Mouse (Mus musculus) heart, embryonic 10.5 days (tissue): ENCODE data around the gene Nyap1. TPM values are rescaled to one million over a fixed set of nuclear protein-coding genes. Genes with fewer than 3 reads are reported as not detected.

Source experiments
- DNase-seq: peaks from one replicate; pipeline ENCODE4 v3.0.0-alpha.2; 2017; ENCODE audit warnings: low spot score
- H3K27ac ChIP-seq: fragments of 300-500 bp; sonication (generic); 2 replicates; pipeline ENCODE4 v1.5.1; 2016; ENCODE audit warnings: mild to moderate bottlenecking
- H3K27me3 ChIP-seq: fragments of 300-500 bp; sonication (generic); 2 replicates; pipeline ENCODE4 v1.6.1; 2016; ENCODE audit warnings: mild to moderate bottlenecking; ENCODE audit not compliant: poor library complexity, insufficient read depth, severe bottlenecking
- H3K36me3 ChIP-seq: fragments of 300-500 bp; sonication (generic); 2 replicates; pipeline ENCODE4 v1.6.1; 2016; ENCODE audit warnings: mild to moderate bottlenecking, moderate library complexity
- H3K4me1 ChIP-seq: fragments of 300-500 bp; sonication (generic); 2 replicates; pipeline ENCODE4 v1.6.1; 2016; ENCODE audit warnings: mild to moderate bottlenecking
- H3K4me3 ChIP-seq: fragments of 300-500 bp; sonication (generic); 2 replicates; pipeline ENCODE4 v1.5.1; 2016; ENCODE audit warnings: mild to moderate bottlenecking, moderate library complexity
- H3K9me3 ChIP-seq: fragments of 300-500 bp; sonication (generic); 2 replicates; pipeline ENCODE4 v1.6.1; 2016; ENCODE audit warnings: mild to moderate bottlenecking, moderate library complexity
- WGBS: fragments of 180-500 bp; shearing (Covaris S2); methylation state at CpG from one replicate; pipeline ENCODE4 v1.1.7; 2016; 5-methylcytosine and 5-hydroxymethylcytosine counted together
- polyA plus RNA-seq: library from polyadenylated mRNA; unstranded; fragments of >200 nt; fragmentation: Nextera tagmentation; extraction: Ambion mirVana; gene quantifications from 2 replicates; pipeline ENCODE4 v1.2.1, GENCODE M21; 2016

Nyap1 gene
- polyA plus RNA-seq: 1.4 TPM in 2 replicates

DNA sequence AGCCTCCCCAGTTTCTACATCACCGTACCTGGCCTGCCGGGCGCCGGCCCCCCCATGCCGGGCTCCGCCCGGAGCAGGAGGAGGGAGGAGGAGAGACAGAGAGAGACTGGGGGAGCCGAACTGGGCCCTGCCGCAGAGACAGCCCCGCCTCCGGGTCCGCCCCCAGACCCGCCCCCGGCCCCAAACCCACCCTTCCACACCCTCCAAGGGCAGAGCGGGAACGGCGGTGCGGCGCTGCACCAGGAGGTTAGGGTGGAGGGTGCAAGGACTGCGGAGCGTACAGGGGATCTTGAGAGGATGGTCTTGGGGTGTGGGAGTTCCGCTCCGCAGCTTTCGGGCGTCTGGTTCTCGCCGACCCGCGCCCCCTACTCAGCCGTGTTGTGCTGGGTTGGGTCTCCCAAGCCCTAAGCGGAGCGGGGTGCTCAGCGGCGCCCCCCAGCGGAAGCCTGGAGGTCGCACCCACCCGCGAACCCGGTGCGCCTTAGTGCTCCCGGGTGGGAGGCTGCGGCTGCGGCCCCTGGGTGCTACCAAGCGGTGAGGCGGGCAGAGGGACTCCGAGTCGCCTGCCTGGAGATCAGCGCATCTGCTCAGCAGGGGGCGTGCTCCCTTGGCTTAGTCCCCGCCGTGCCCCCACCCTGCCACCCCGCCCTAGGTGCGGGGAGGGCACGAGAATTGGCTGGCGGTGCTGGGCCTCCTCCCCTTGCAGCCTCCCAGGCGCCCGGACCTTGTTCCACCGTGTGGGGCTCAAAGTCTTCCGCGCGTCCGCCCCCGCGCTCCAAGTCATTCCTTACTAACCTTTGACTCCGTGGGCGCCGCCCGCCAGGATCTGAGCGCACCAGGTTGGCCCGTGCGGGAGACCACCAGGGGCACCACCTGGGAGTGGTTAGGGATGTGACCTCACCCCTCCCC lies at the start of gene Nyap1:
Nyap1 (minus strand) TSS at position 585 of the 909 bp plus-strand sequence.
- peaks cover 47% of the 10 kb centered on the region for H3K4me1 ChIP-seq
- WGBS: 1% methylated on average over 62 of the region's 71 CpGs

GRCm38 (mm10) chr5:137788946-137789531 lies 47.6 kb upstream of the Nyap1 start:
- H3K4me1 ChIP-seq: peaks cover 14% of the 10 kb centered on the region
- DNase-seq: no peak
- H3K27me3 ChIP-seq: peaks cover 4% of the 10 kb centered on the region; the same call in 1 of the 2 replicates
- H3K4me3 ChIP-seq: no peak overlapping the region
- peaks cover 11% of the 10 kb centered on the region for H3K36me3 ChIP-seq
- no peaks in the 10 kb centered on the region for H3K9me3 ChIP-seq
- H3K27ac ChIP-seq: no peak overlapping the region
- 87% methylated on average over 2 of the region's 2 CpGs for WGBS

More for the DNA sequence above, at the start of gene Nyap1:
- peak; percentile 95 for DNase-seq
- peaks cover 11% of the 10 kb centered on the region for H3K36me3 ChIP-seq
- peak within 1 kb of the TSS; percentile 66 for H3K4me3 ChIP-seq
- H3K27me3 ChIP-seq: no peaks in the 10 kb centered on the region
- H3K9me3 ChIP-seq: no peaks in the 10 kb centered on the region
- peak within 1 kb of the TSS; percentile 88 for H3K27ac ChIP-seq

GRCm38 (mm10) chr5:137788171-137788570 lies 46.8 kb upstream of the Nyap1 start:
- Histone ChIP-seq H3K4me3 (peak overlapping the region; percentile 89), H3K4me1 (peaks cover 23% of the 10 kb centered on the region), H3K36me3 (peaks cover 20% of the 10 kb centered on the region), H3K27ac (peak overlapping the region; percentile 98; the same call in 1 of the 2 replicates), H3K9me3 (no peaks in the 10 kb centered on the region), H3K27me3 (peaks cover 4% of the 10 kb centered on the region; the same call in 1 of the 2 replicates)
- no peak for DNase-seq
- WGBS: 66% methylated on average over 24 of the region's 24 CpGs

GRCm38 (mm10) chr5:137787151-137787928 lies 45.9 kb upstream of the Nyap1 start, which contains the start of the genes Mepce and Zcwpw1:
TSS of gene Mepce (minus strand) at chr5:137787655.
TSS of gene Zcwpw1 (plus strand) at chr5:137787798.
- Histone ChIP-seq H3K27ac (peak within 1 kb of the TSS; percentile 98), H3K9me3 (no peaks in the 10 kb centered on the region), H3K36me3 (peaks cover 28% of the 10 kb centered on the region), H3K4me3 (peak within 1 kb of the TSS; percentile 89), H3K27me3 (peaks cover 4% of the 10 kb centered on the region; the same call in 1 of the 2 replicates), H3K4me1 (peaks cover 27% of the 10 kb centered on the region)
- peak; percentile 97 for DNase-seq
- WGBS: under 1% methylated on average over 48 of the region's 48 CpGs

GRCm38 (mm10) chr5:137786109-137786942 lies 44.9 kb upstream of the Nyap1 start:
- under 1% methylated on average over 79 of the region's 79 CpGs for WGBS

DNA sequence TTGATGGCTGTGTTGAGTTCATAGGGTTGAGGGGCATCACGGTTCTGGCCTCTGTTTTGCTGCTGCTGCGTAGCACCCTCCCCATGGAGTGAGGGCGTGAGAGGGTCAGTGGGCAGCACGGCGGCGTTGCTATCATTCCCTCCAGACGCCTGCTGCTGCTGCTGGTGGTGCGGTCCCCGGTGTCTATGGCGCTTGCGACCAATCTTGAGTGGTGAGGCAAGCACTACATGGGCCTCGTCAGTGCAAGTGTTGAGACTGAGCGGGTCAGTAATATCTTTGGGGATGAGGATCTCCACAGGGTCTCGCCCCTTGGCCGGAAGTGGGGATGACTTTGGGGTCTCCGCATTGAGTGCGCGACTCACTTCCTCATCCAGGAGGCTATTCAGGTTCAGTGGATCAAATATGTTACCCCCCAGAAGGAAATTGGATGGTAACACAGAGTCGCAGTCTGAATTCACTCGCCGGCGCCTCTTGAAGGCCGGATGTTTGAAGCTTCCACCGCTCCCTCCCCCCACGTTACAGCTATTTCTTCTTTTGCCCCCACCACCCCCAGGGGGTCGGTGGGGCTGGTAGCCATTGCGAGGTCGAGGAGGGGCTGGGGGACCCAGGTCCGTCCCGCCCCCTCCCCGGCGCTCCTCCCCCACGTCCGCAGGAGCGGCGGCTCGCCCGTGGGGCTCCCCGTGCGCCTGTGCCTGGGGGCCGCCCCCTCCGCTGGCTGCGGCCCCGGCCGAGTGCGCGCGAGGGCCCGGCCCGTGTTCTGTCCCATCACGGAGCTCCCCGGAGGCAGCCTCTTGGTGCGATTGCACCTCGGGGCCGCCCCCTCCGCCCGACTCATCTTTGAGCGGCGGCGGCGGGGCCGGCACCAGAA lies 44.0 kb upstream of the Nyap1 start:
- Histone ChIP-seq H3K27ac (peak overlapping the region; percentile 98), H3K27me3 (peaks cover 4% of the 10 kb centered on the region; the same call in 1 of the 2 replicates), H3K36me3 (peaks cover 48% of the 10 kb centered on the region), H3K4me1 (peaks cover 32% of the 10 kb centered on the region), H3K4me3 (peak overlapping the region; percentile 89), H3K9me3 (no peaks in the 10 kb centered on the region)
- WGBS: 3% methylated on average over 56 of the region's 62 CpGs
- peak; percentile 85 for DNase-seq

More at GRCm38 (mm10) chr5:137786109-137786942, 44.9 kb upstream of the Nyap1 start:
- H3K27me3 ChIP-seq: peaks cover 4% of the 10 kb centered on the region; the same call in 1 of the 2 replicates
- peak; percentile 100 for DNase-seq
- H3K9me3 ChIP-seq: no peaks in the 10 kb centered on the region
- H3K4me1 ChIP-seq: peaks cover 32% of the 10 kb centered on the region
- peaks cover 39% of the 10 kb centered on the region for H3K36me3 ChIP-seq
- peak overlapping the region; percentile 98 for H3K27ac ChIP-seq
- H3K4me3 ChIP-seq: peak overlapping the region; percentile 89

DNA sequence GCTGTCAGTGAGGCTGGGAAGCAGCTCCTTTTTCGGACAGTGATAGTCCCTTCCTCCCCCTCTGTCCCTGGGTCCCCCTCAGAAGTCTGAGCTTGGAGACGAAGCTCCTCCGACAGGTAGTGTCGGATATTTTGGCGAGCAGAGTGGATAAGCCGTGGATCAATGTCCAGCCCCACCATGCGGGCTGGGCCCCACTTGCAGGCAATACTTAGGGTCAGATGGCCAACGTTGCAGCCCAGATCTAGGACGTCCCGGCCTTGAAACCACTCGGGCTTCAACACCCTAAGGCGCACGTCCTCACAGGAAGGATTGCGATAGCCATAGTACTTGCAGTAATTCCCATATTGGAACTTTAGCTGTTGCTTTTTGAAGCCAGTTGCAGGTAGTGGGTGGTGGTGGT lies 43.1 kb upstream of the Nyap1 start:
- peaks cover 39% of the 10 kb centered on the region for H3K4me1 ChIP-seq
- WGBS: 86% methylated on average over 14 of the region's 14 CpGs
- DNase-seq: no peak
- peaks cover 52% of the 10 kb centered on the region for H3K36me3 ChIP-seq
- H3K27me3 ChIP-seq: peaks cover 4% of the 10 kb centered on the region; the same call in 1 of the 2 replicates
- H3K9me3 ChIP-seq: no peaks in the 10 kb centered on the region
- H3K4me3 ChIP-seq: peak overlapping the region; percentile 89
- peak overlapping the region; percentile 98 for H3K27ac ChIP-seq

GRCm38 (mm10) chr5:137783901-137784540 lies 42.6 kb upstream of the Nyap1 start:
- peak overlapping the region; percentile 98; the same call in 1 of the 2 replicates for H3K27ac ChIP-seq
- H3K9me3 ChIP-seq: no peaks in the 10 kb centered on the region
- 74% methylated on average over 9 of the region's 9 CpGs for WGBS
- H3K36me3 ChIP-seq: peaks cover 52% of the 10 kb centered on the region
- peaks cover 4% of the 10 kb centered on the region; the same call in 1 of the 2 replicates for H3K27me3 ChIP-seq
- DNase-seq: no peak
- peak overlapping the region; percentile 89 for H3K4me3 ChIP-seq
- H3K4me1 ChIP-seq: peaks cover 41% of the 10 kb centered on the region

- no peak for DNase-seq
- Histone ChIP-seq H3K27ac (0 out of 2 replicates have a peak overlapping the region, but pooled peaks have one; percentile 24), H3K9me3 (no peaks in the 10 kb centered on the region), H3K27me3 (no peaks in the 10 kb centered on the region), H3K4me1 (peaks cover 45% of the 10 kb centered on the region), H3K4me3 (peak overlapping the region; percentile 89), H3K36me3 (peaks cover 52% of the 10 kb centered on the region)
- 83% methylated on average over 13 of the region's 13 CpGs for WGBS
These were observed 41.5 kb upstream of the Nyap1 start for GRCm38 (mm10) chr5:137782776-137783522.

GRCm38 (mm10) chr5:137781661-137782060 lies 40.3 kb upstream of the Nyap1 start:
- H3K36me3 ChIP-seq: peaks cover 52% of the 10 kb centered on the region
- H3K4me3 ChIP-seq: no peak overlapping the region
- H3K27ac ChIP-seq: no peak overlapping the region
- H3K9me3 ChIP-seq: no peaks in the 10 kb centered on the region
- DNase-seq: no peak
- H3K27me3 ChIP-seq: no peaks in the 10 kb centered on the region
- 90% methylated on average over 7 of the region's 7 CpGs for WGBS
- H3K4me1 ChIP-seq: peaks cover 47% of the 10 kb centered on the region
